Mouse (Mus musculus) heart, embryonic 14.5 days (tissue): ENCODE results near the gene Tex52. TPM values are rescaled to one million over a fixed set of nuclear protein-coding genes. Genes with fewer than 3 reads are reported as not detected.
A peak's percentile ranks its signal among the peaks of the same experiment; 100 is the strongest.

ENCODE experiments used
- ATAC-seq: fragments of 200-750 bp; cut with Nextera tagmentation; 2 replicates; pipeline ENCODE4 v1.8.0; 2017; ENCODE audit warnings: low read depth, moderate TSS enrichment; ENCODE audit not compliant: insufficient number of reproducible peaks, insufficient read depth, low FRiP score
- H3K27ac ChIP-seq, 2 experiments: fragments of 200-500 bp in 1 of 2; fragments of 300-500 bp in 1 of 2; sonication (generic) in 1 of 2; replicated peaks in 1 of 2; 2 replicates each; pipeline ENCODE4 v1.5.1; 2012 to 2014; ENCODE audit warnings: low read depth in 2 of 2, low read length in 2 of 2, control low read depth in 1 of 2, mild to moderate bottlenecking in 1 of 2, mixed read lengths in 1 of 2; ENCODE audit not compliant: control insufficient read depth in 1 of 2, insufficient read depth in 1 of 2
- H3K27me3 ChIP-seq: fragments of 300-500 bp; sonication (generic); 2 replicates; pipeline ENCODE4 v1.6.1; 2014; ENCODE audit warnings: mild to moderate bottlenecking, low read length, control low read depth; ENCODE audit not compliant: control insufficient read depth, insufficient read depth
- H3K36me3 ChIP-seq: fragments of 300-500 bp; sonication (generic); 2 replicates; pipeline ENCODE4 v1.6.1; 2014; ENCODE audit warnings: mild to moderate bottlenecking, control low read depth, low read length, mixed read lengths; ENCODE audit not compliant: control insufficient read depth, insufficient read depth
- H3K4me1 ChIP-seq, 2 experiments: fragments of 200-500 bp in 1 of 2; fragments of 300-500 bp in 1 of 2; sonication (generic) in 1 of 2; 2 replicates each; pipeline ENCODE4 v1.6.1; 2012 to 2014; ENCODE audit warnings: low read length in 2 of 2, control low read depth in 1 of 2, mixed read lengths in 1 of 2; ENCODE audit not compliant: control insufficient read depth in 2 of 2, insufficient read depth in 2 of 2
- H3K4me2 ChIP-seq: fragments of 300-500 bp; sonication (generic); 2 replicates; pipeline ENCODE4 v1.6.1; 2014; ENCODE audit warnings: mild to moderate bottlenecking, low read length
- H3K4me3 ChIP-seq, 2 experiments: fragments of 200-500 bp in 1 of 2; fragments of 300-500 bp in 1 of 2; sonication (generic) in 1 of 2; 2 replicates each; pipeline ENCODE4 v1.5.1; 2012 to 2014; ENCODE audit warnings: low read length in 2 of 2, mild to moderate bottlenecking in 2 of 2, control low read depth in 1 of 2, low read depth in 1 of 2, moderate library complexity in 1 of 2; ENCODE audit not compliant: control insufficient read depth in 1 of 2, insufficient read depth in 1 of 2
- H3K9ac ChIP-seq: fragments of 300-500 bp; sonication (generic); 2 replicates; pipeline ENCODE4 v1.6.1; 2014; ENCODE audit warnings: mild to moderate bottlenecking, low read length
- H3K9me3 ChIP-seq: fragments of 300-500 bp; sonication (generic); 2 replicates; pipeline ENCODE4 v1.6.1; 2016; ENCODE audit warnings: low read length, control low read depth; ENCODE audit not compliant: control insufficient read depth
- WGBS: fragments of 180-500 bp; shearing (Covaris S2); extraction: QIAGEN DNeasy Blood & Tissue Kit; methylation state at CpG from one replicate; pipeline ENCODE4 v1.1.7; 2014; 5-methylcytosine and 5-hydroxymethylcytosine counted together
- polyA plus RNA-seq: library from polyadenylated mRNA; unstranded; fragments of >200 nt; fragmentation: Nextera tagmentation; extraction: Ambion mirVana; gene quantifications from 2 replicates; pipeline ENCODE4 v1.2.1, GENCODE M21; 2014

Tex52 gene
- polyA plus RNA-seq, 1 experiment from 2014 or later, result 0.15 TPM

DNA sequence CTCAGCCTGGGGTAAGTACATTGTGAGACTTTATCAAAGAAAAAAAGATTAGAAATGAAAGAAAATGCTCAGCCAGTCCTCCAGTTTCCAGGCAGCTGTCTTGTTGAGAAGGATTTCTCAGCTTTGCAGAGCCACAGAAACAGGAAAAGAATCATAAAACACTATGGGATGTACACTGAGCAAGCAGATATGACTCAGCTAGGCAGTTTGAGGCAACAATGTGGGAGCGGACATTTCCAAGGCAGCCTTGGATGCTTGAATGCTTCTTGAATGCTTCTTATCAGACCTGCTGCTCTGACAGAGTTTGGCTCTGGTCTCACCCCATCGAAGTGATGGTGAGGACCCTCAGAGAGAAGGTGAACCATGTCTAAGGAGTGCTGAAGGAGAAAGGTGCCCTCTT lies 45.8 kb downstream of the Tex52 start:
- ATAC-seq, result no peak
- Histone ChIP-seq H3K4me3 (no peak overlapping the region), H3K27me3 (no peaks in the 10 kb centered on the region), H3K4me2 (no peak overlapping the region), H3K9ac (no peak overlapping the region), H3K4me1 (peaks cover 2 to 7% of the 10 kb centered on the region in 2 experiments; a peak in 3 of 4 replicates), H3K36me3 (no peaks in the 10 kb centered on the region), H3K9me3 (no peaks in the 10 kb centered on the region), H3K27ac (0 out of 4 replicates have a peak overlapping the region, but pooled peaks of 1 of the 2 experiments have one; percentile 2)
- WGBS, result 60% methylated on average over 2 of the region's 2 CpGs

- no peak overlapping the region for H3K4me3 ChIP-seq
- H3K4me2 ChIP-seq, result no peak overlapping the region
- no peak overlapping the region for H3K27ac ChIP-seq
- no peaks in the 10 kb centered on the region for H3K27me3 ChIP-seq
- H3K9me3 ChIP-seq, result no peaks in the 10 kb centered on the region
- ATAC-seq, result no peak
- H3K9ac ChIP-seq, result no peak overlapping the region
- WGBS, result 81% methylated on average over 3 of the region's 3 CpGs
- peaks cover 2 to 7% of the 10 kb centered on the region in 2 experiments; a peak in 3 of 4 replicates for H3K4me1 ChIP-seq
- H3K36me3 ChIP-seq, result no peaks in the 10 kb centered on the region
Measured at GRCm38 (mm10) chr6:128421480-128421879, 46.2 kb downstream of the Tex52 start.

DNA sequence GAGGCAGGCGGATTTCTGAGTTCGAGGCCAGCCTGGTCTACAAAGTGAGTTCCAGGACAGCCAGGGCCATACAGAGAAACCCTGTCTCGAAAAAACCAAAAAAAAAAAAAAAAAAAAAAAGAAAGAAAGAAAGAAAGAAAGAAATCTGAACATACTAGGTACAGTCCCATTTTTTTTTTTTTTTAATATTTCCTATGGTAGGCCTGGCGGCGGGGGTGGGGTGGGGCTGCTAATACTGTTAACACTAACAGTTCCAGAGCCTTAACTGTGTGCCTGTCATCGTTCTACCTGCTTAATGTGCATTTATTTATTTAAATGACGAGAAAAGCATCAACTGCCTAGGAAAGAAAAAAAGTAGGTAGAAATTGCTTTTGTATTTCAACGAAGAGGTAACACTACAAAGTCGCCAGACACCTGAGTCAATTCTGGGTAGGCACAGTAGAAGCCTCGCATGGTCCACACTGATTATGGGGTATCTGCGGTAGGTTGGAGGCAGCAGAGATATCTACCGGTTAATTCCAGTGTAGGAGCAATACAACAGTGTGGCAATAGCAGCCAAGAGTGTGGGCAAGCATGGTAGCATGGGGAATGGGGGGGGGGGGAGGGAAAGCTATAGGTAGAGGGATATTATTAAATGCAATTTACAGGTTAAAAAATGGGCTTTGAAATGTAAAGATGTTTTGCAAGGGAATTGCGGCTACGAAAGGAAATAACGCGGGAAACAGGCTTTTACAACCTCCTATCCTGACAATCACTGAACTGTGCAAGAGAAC lies 48.4 kb downstream of the Tex52 start:
- H3K27ac ChIP-seq, result peak overlapping the region in 1 of 2 experiments; percentile 94; a peak in 2 of 4 replicates
- no peak for ATAC-seq
- H3K4me1 ChIP-seq, result peaks cover 2 to 7% of the 10 kb centered on the region in 2 experiments; a peak in 3 of 4 replicates
- H3K4me2 ChIP-seq, result peak overlapping the region; percentile 78
- H3K27me3 ChIP-seq, result no peaks in the 10 kb centered on the region
- peak overlapping the region; percentile 82 for H3K9ac ChIP-seq
- no peaks in the 10 kb centered on the region for H3K9me3 ChIP-seq
- peak overlapping the region; percentile 47 to 84 for H3K4me3 ChIP-seq
- WGBS, result 43% methylated on average over 15 of the region's 16 CpGs
- peaks cover 10% of the 10 kb centered on the region for H3K36me3 ChIP-seq

DNA sequence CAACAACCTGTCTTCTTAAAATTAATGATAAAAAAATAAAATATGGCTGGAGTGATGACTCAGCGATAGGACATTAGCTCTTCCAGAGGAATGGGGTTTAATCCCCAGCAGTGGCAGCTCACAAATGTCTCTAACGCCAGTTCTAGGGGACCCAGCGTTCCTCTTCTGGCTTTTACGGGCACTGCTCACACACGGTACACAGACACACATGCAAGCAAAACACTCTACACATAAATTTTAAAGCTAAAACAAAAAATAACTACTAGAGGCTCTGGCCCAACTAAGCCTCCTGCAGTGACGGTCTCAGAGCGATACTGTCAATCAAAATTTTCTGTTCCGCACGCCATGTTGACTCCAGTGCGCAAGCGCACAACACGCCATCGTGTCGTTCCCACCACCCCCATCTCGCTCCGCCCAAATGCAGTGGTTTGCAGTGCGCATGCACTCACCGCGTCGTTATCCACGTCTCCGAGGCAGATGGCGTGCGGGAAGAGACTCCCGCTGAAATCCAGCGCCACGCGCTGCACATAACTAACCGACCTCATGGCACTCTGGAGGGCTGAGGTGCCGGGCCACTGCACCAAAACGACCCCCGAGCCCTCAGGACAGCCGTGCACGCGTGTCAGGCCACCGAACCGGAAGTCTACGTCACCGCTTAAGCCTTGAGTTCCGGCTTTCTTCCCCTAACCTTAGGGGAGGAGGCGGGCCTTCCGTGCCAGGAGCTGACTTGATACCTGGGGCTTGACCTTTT lies 49.2 kb downstream of the Tex52 start, which contains the start of gene Itfg2:
TSS of gene Itfg2 (minus strand) at position 663 of the 751 bp plus-strand sequence.
- peak within 1 kb of the TSS; percentile 47 to 84 for H3K4me3 ChIP-seq
- H3K36me3 ChIP-seq, result peaks cover 18% of the 10 kb centered on the region
- peak within 1 kb of the TSS; percentile 78 for H3K4me2 ChIP-seq
- no peaks in the 10 kb centered on the region for H3K27me3 ChIP-seq
- WGBS, result under 1% methylated on average over 42 of the region's 42 CpGs
- ATAC-seq, result peak; percentile 92
- peaks cover 2 to 7% of the 10 kb centered on the region in 2 experiments; a peak in 3 of 4 replicates for H3K4me1 ChIP-seq
- no peaks in the 10 kb centered on the region for H3K9me3 ChIP-seq
- peak within 1 kb of the TSS; percentile 94 to 98 for H3K27ac ChIP-seq
- peak within 1 kb of the TSS; percentile 82 for H3K9ac ChIP-seq

DNA sequence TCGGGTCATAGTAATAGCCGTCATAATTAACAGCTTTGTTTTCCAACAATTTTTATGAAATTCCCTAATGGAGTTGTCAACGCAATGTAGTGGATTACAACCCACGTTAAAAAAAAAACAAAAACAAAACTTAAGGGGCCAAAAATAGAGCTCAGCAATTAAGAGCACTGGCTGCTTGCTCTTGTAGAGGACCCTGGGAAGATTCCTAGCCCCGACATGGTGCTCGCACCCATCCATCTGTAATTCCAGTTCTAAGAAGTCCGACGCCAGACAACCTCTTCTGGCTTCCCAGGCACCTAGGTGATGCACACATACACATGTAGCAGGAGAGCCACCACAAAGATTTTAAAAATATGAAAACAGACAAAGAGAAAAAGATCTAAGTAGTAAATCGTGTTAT lies 49.8 kb downstream of the Tex52 start:
- H3K9ac ChIP-seq, result peak overlapping the region; percentile 82
- H3K4me2 ChIP-seq, result peak overlapping the region; percentile 78
- peaks cover 24% of the 10 kb centered on the region for H3K36me3 ChIP-seq
- no peak for ATAC-seq
- no peaks in the 10 kb centered on the region for H3K9me3 ChIP-seq
- WGBS, result 18% methylated on average over 9 of the region's 9 CpGs
- peak overlapping the region; percentile 47 to 84 for H3K4me3 ChIP-seq
- peak overlapping the region; percentile 94 to 98 for H3K27ac ChIP-seq
- H3K27me3 ChIP-seq, result no peaks in the 10 kb centered on the region
- peaks cover 4 to 7% of the 10 kb centered on the region in 2 experiments; a peak in 3 of 4 replicates for H3K4me1 ChIP-seq

- 87% methylated on average over 5 of the region's 5 CpGs for WGBS
- Histone ChIP-seq H3K4me2 (no peak overlapping the region), H3K27me3 (no peaks in the 10 kb centered on the region), H3K27ac (no peak overlapping the region), H3K9me3 (no peaks in the 10 kb centered on the region), H3K4me1 (peaks cover 7 to 11% of the 10 kb centered on the region in 2 experiments; a peak in 3 of 4 replicates), H3K36me3 (peaks cover 49% of the 10 kb centered on the region), H3K4me3 (no peak overlapping the region), H3K9ac (no peak overlapping the region)
- ATAC-seq, result no peak
Measured at GRCm38 (mm10) chr6:128427571-128427970, 52.3 kb downstream of the Tex52 start.

- Histone ChIP-seq H3K9ac (no peak overlapping the region), H3K27me3 (no peaks in the 10 kb centered on the region), H3K36me3 (peaks cover 66% of the 10 kb centered on the region), H3K4me1 (peaks cover 7 to 14% of the 10 kb centered on the region in 2 experiments; a peak in 3 of 4 replicates), H3K4me2 (no peak overlapping the region), H3K9me3 (no peaks in the 10 kb centered on the region), H3K4me3 (no peak overlapping the region), H3K27ac (no peak overlapping the region)
- ATAC-seq, result no peak
- whole genome bisulfite sequencing, result 91% methylated on average over 2 of the region's 2 CpGs
Measured at GRCm38 (mm10) chr6:128429300-128429699, 54.0 kb downstream of the Tex52 start.
